Mouse (Mus musculus) heart, adult 10 weeks (tissue): ENCODE measurements around the gene Crhbp. TPM values are rescaled to one million over a fixed set of nuclear protein-coding genes. Genes with fewer than 3 reads are reported as not detected.

ENCODE experiments used
- polyA plus RNA-seq: library from polyadenylated mRNA; stranded (reverse); fragments of 350-450 nt; fragmentation: Illumina TruSeq; extraction: RNeasy Lipid Tissue Mini Kit (QIAGEN cat#74804); gene quantifications from one replicate; pipeline ENCODE4 v1.2.3, GENCODE M21; 2014; ENCODE audit warnings: low read depth, low replicate concordance

Gene Crhbp
- not detected for polyA plus RNA-seq

DNA sequence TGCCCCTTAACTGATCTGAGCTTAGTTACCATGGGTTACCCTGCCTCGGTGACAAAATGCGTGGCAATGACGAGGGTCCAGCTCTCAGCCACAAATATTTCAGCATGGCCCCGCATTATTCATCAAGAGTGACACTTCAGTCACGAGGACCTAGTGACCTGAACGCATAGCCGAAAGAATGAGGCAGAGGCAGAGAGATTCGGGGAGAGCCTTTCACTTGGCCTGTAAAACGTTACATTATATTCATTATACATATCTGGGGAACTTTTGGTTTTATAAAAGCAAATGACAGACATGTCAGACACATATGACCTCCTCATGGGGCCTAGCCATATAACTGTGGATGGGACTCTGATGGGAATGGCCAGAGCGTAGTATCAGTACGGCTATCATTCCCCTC is at the start of gene Crhbp:
Crhbp (minus strand) TSS at position 101 of the 400 bp plus-strand sequence.

GRCm38 (mm10) chr13:95478671-95479413 is 34.1 kb upstream of the Crhbp start, which contains the start of gene S100z:
Gene S100z (minus strand): TSS chr13:95478721.

Other genes with a start within 250 kb of the Crhbp start
- gene Pde8b, start 194.6 kb downstream of the Crhbp start, polyA plus RNA-seq, result 2.7 TPM
- gene Zbed3, start 121.3 kb downstream of the Crhbp start, polyA plus RNA-seq, result 14.7 TPM
- gene Aggf1, start 69.6 kb downstream of the Crhbp start, polyA plus RNA-seq, result 22.3 TPM
- not detected for gene S100z, start 33.8 kb upstream of the Crhbp start, polyA plus RNA-seq
- gene F2rl1, start 80.3 kb upstream of the Crhbp start, polyA plus RNA-seq, result 0.73 TPM
- 29.2 TPM for gene F2r, start 173.6 kb upstream of the Crhbp start, polyA plus RNA-seq